Mouse (Mus musculus) MEL (cell line): ENCODE data around the gene Hist1h2af. TPM values are rescaled to one million over a fixed set of nuclear protein-coding genes. Genes with fewer than 3 reads are reported as not detected.

Experiments used
- DNase-seq: peaks from one replicate; pipeline ENCODE4 v3.0.0; 2011; ENCODE audit warnings: low read depth, low spot score
- H3K27ac ChIP-seq: 2 replicates; pipeline ENCODE4 v1.5.1; 2012; ENCODE audit warnings: low read depth, mild to moderate bottlenecking, control low read depth, low read length, moderate library complexity; ENCODE audit not compliant: control insufficient read depth
- H3K27me3 ChIP-seq, 2 experiments: fragments of 150-350 bp in 1 of 2; sonication (generic) in 1 of 2; 2 replicates each; pipeline ENCODE4 v1.6.1; 2012; ENCODE audit warnings: low read length in 2 of 2, mild to moderate bottlenecking in 2 of 2, improper control_type of control experiment in 1 of 2, moderate library complexity in 1 of 2; ENCODE audit not compliant: insufficient read depth in 2 of 2, control insufficient read depth in 1 of 2
- H3K36me3 ChIP-seq, 2 experiments: 2 replicates each; pipeline ENCODE4 v1.6.1; 2012 to 2014; ENCODE audit warnings: low read length in 2 of 2, improper control_type of control experiment in 1 of 2, inconsistent platforms in 1 of 2, mild to moderate bottlenecking in 1 of 2; ENCODE audit not compliant: insufficient read depth in 2 of 2, control insufficient read depth in 1 of 2
- H3K4me1 ChIP-seq, 2 experiments: fragments of 150-350 bp in 1 of 2; sonication (generic) in 1 of 2; 2 replicates each; pipeline ENCODE4 v1.6.1; 2012; ENCODE audit warnings: low read length in 2 of 2, improper control_type of control experiment in 1 of 2, mild to moderate bottlenecking in 1 of 2; ENCODE audit not compliant: insufficient read depth in 2 of 2, control insufficient read depth in 1 of 2
- H3K4me3 ChIP-seq, 2 experiments: fragments of 150-350 bp in 1 of 2; sonication (generic) in 1 of 2; 2 replicates each; pipeline ENCODE4 v1.5.1; 2012; ENCODE audit warnings: low read depth in 2 of 2, low read length in 2 of 2, mild to moderate bottlenecking in 2 of 2, moderate library complexity in 2 of 2, control low read depth in 1 of 2, improper control_type of control experiment in 1 of 2; ENCODE audit not compliant: control insufficient read depth in 1 of 2, insufficient read depth in 1 of 2
- H3K79me2 ChIP-seq: 2 replicates; pipeline ENCODE4 v1.6.1; 2012; ENCODE audit warnings: mild to moderate bottlenecking, low read length, moderate library complexity; ENCODE audit not compliant: control insufficient read depth, poor library complexity, insufficient read depth
- H3K9ac ChIP-seq: 2 replicates; pipeline ENCODE4 v1.6.1; 2012; ENCODE audit warnings: low read depth, mild to moderate bottlenecking, control low read depth, low read length, moderate library complexity; ENCODE audit not compliant: control insufficient read depth, poor library complexity, severe bottlenecking
- H3K9me3 ChIP-seq: fragments of 150-350 bp; sonication (generic); replicated peaks from 2 replicates; pipeline ENCODE4 v1.6.1; 2012; ENCODE audit warnings: mild to moderate bottlenecking, low read length, improper control_type of control experiment, moderate library complexity; ENCODE audit not compliant: insufficient read depth
- GATA1 ChIP-seq: IDR thresholded peaks from 2 replicates; pipeline ENCODE4 v1.6.1; 2011; ENCODE audit warnings: low read depth, low read length, improper control_type of control experiment
- JUND ChIP-seq: IDR thresholded peaks from 2 replicates; pipeline ENCODE4 v1.6.1; 2011; ENCODE audit warnings: low read depth, mild to moderate bottlenecking, improper control_type of control experiment, low read length
- KAT2A ChIP-seq: conservative IDR thresholded peaks from 2 replicates; pipeline ENCODE4 v1.6.1; 2012; ENCODE audit warnings: low read depth, low read length, improper control_type of control experiment, inconsistent platforms
- MAFK ChIP-seq: IDR thresholded peaks from 2 replicates; pipeline ENCODE4 v1.6.1; 2011; ENCODE audit warnings: low read depth, mild to moderate bottlenecking, low read length, improper control_type of control experiment, borderline replicate concordance
- MAZ ChIP-seq: IDR thresholded peaks from 2 replicates; pipeline ENCODE4 v1.6.1; 2012; ENCODE audit warnings: low read depth, mild to moderate bottlenecking, inconsistent platforms, low read length, improper control_type of control experiment
- POLR2AphosphoS5 ChIP-seq: IDR thresholded peaks from 2 replicates; pipeline ENCODE4 v1.6.1; 2012; ENCODE audit warnings: low read depth, borderline replicate concordance, mild to moderate bottlenecking, inconsistent platforms, low read length, moderate library complexity, mixed read lengths
- SMC3 ChIP-seq: IDR thresholded peaks from 2 replicates; pipeline ENCODE4 v1.6.1; 2011; ENCODE audit warnings: low read depth, low read length, improper control_type of control experiment
- TBP ChIP-seq: IDR thresholded peaks from 2 replicates; pipeline ENCODE4 v1.8.0; 2011; ENCODE audit warnings: low read depth, low read length, improper control_type of control experiment
- USF2 ChIP-seq, 2 experiments: IDR thresholded peaks; 2 replicates each; pipeline ENCODE4 v1.6.1; 2011 to 2012; ENCODE audit warnings: improper control_type of control experiment in 2 of 2, low read length in 2 of 2, borderline replicate concordance in 1 of 2, inconsistent platforms in 1 of 2, low read depth in 1 of 2, mild to moderate bottlenecking in 1 of 2; ENCODE audit not compliant: insufficient read depth in 1 of 2
- ZNF384 ChIP-seq: IDR thresholded peaks from 2 replicates; pipeline ENCODE4 v1.6.1; 2012; ENCODE audit warnings: low read depth, mild to moderate bottlenecking, inconsistent platforms, low read length, improper control_type of control experiment
- polyA plus RNA-seq, 2 experiments: library from polyadenylated mRNA; stranded (reverse) in 1 of 2; unstranded in 1 of 2; fragments of >175 nt in 1 of 2; fragments of >200 nt in 1 of 2; gene quantifications; 2 replicates each; pipeline versions ENCODE4 v1.2.1 to v1.2.4; 2012; ENCODE audit warnings: low replicate concordance in 2 of 2, low read depth in 1 of 2; ENCODE audit not compliant: insufficient read length in 2 of 2, insufficient read depth in 1 of 2, missing spikeins in 1 of 2
- total RNA-seq: library from RNA; depleted of rRNA; stranded (reverse); fragments of 300-350 nt; gene quantifications from 2 replicates; pipeline ENCODE4 v1.2.3, GENCODE M21; 2012

Hist1h2af gene
- total and polyA plus RNA-seq, 3 experiments, result 64.3 to 939 TPM; not detected in 1

DNA sequence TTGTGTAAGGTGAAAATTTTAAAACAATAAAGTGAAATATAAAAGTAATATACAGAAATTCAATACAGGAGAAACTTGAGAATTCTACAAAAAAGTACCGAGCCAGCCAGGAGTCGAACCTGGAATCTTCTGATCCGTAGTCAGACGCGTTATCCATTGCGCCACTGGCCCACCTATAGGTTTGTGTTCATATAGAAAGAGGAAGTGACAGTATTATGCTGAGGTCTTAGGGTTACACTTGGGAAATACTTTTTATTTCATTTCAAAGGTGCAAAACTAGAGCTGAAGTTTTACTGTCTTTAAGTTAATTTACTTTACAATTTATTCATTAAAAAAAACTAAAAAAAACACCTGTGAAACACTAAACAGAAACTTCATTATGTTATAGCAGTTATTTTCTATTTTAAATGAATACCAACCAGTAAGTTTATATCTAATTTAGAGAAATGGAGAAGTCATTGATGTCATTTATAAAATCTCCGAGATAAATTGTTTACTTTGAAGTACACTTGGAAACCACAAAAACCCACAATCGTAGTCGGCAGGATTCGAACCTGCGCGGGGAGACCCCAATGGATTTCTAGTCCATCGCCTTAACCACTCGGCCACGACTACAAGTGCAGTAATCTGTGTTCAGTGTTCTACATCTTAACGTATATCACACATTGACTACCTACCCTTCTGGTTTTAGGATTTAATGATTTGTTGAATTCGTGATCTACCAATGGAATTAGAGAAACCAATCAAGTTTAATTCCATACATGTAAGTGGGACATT is 33.1 kb upstream of the Hist1h2af start:
- peaks cover 0 to 13% of the 10 kb centered on the region in 2 experiments; a peak in 1 of 4 replicates for H3K4me1 ChIP-seq
- peak; percentile 88 for DNase-seq
- TF ChIP-seq POLR2AphosphoS5 (no peak), GATA1 (peak; percentile 62), TBP (peak; percentile 99)

DNA sequence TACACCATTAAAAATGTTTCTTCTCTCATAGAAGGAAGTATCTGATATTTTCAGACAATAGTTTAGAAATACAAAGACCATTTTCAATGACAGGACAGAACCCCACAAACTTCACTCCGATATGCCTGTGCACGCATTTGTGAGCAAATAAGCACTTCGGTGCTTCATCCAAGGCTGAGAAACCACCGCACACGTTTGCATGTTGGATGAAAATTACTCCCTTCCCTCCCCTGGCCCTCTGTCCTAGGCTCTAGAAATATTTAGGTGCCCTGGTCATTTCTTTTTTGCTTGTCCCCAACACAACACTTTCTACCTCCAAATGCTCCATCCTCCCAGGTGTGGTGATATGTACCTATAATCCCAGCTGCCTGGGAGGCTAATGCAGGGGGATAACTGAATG is 32.2 kb upstream of the Hist1h2af start:
- DNase-seq, result peak; percentile 61
- H3K27me3 ChIP-seq, result no peaks in the 10 kb centered on the region
- peaks cover 0 to 13% of the 10 kb centered on the region in 2 experiments; a peak in 1 of 4 replicates for H3K4me1 ChIP-seq
- H3K79me2 ChIP-seq, result no peaks in the 10 kb centered on the region
- TF ChIP-seq TBP (peak; percentile 2; the same call in 1 of the 2 replicates), JUND (no peak)
- peak overlapping the region; percentile 62 to 66 for H3K4me3 ChIP-seq
- no peaks in the 10 kb centered on the region for H3K9me3 ChIP-seq
- peaks cover 0 to 18% of the 10 kb centered on the region in 2 experiments; a peak in 2 of 4 replicates for H3K36me3 ChIP-seq
- H3K27ac ChIP-seq, result no peak overlapping the region
- H3K9ac ChIP-seq, result peak overlapping the region; percentile 53

More for the DNA sequence above, 33.1 kb upstream of the Hist1h2af start:
- Histone ChIP-seq H3K9ac (peak overlapping the region; percentile 53; the same call in 1 of the 2 replicates), H3K27me3 (no peaks in the 10 kb centered on the region), H3K79me2 (no peaks in the 10 kb centered on the region), H3K36me3 (peaks cover 0 to 18% of the 10 kb centered on the region in 2 experiments; a peak in 2 of 4 replicates), H3K9me3 (no peaks in the 10 kb centered on the region), H3K4me3 (peak overlapping the region in 1 of 2 experiments; percentile 66; a peak in 2 of 4 replicates), H3K27ac (no peak overlapping the region)

DNA sequence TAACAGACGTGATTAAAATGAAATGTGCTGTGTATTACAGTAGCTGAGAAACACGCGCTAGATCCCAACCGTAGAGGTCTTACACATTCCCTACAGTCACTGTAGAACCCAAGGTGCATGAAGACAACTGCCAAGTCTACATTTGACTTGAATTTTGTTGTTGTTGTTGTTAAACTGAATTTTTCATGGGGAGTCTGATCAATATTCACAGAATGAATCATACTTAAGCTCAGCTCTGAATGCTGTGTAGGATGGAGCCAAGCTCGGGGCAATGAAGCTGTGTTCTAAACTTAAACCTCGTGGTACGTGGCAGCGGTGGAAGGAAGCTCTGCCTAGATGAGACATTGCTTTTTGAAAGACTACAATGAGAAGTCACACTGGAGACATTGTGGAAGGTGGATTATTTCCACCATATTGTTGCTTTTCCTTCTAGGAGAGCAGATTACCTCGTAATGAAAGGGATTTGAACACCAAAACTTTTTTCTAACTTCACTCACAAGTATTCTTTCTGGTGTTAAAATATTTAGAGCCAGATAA is 31.6 kb upstream of the Hist1h2af start:
- peak; percentile 78 for DNase-seq

DNA sequence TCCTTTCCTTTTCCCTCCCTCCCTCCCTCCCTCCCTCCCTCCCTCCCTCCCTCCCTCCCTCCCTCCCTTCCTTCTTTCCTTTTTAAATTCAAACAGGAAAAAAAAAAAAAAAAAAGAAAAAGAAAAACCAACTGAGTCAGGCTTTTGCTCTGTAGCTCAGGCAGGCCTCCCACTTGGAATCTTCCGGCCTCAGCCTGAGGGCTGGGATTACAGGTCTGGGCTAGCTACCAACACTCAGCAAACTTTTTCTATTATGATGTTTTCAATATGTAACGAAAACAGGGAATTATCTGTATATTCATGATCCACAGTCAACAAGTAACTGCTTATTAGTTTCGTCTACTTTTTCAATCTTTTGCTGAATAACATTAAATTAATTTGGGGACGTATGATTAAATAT is 30.8 kb upstream of the Hist1h2af start:
- H3K36me3 ChIP-seq, result peaks cover 0 to 12% of the 10 kb centered on the region in 2 experiments; a peak in 2 of 4 replicates
- TF ChIP-seq MAFK, result no peak
- no peak for TF ChIP-seq MAZ
- TF ChIP-seq SMC3, result no peak
- TF ChIP-seq ZNF384, result no peak
- TF ChIP-seq KAT2A, result no peak
- TF ChIP-seq JUND, result no peak
- TF ChIP-seq, all 39 proteins: peak for 0
- no peaks in the 10 kb centered on the region for H3K79me2 ChIP-seq
- peak; percentile 43 for DNase-seq
- H3K27me3 ChIP-seq, result no peaks in the 10 kb centered on the region
- H3K4me1 ChIP-seq, result peaks cover 0 to 10% of the 10 kb centered on the region in 2 experiments; a peak in 1 of 4 replicates
- H3K27ac ChIP-seq, result no peak overlapping the region
- H3K9me3 ChIP-seq, result no peaks in the 10 kb centered on the region
- peak overlapping the region; percentile 4 to 43; a peak in 3 of 4 replicates for H3K4me3 ChIP-seq
- H3K9ac ChIP-seq, result peak overlapping the region; percentile 38; the same call in 1 of the 2 replicates

More for the DNA sequence above, 31.6 kb upstream of the Hist1h2af start:
- H3K27me3 ChIP-seq, result no peaks in the 10 kb centered on the region
- H3K79me2 ChIP-seq, result no peaks in the 10 kb centered on the region
- H3K9ac ChIP-seq, result peak overlapping the region; percentile 53
- H3K4me3 ChIP-seq, result peak overlapping the region; percentile 62 to 66
- H3K36me3 ChIP-seq, result peaks cover 0 to 17% of the 10 kb centered on the region in 2 experiments; a peak in 2 of 4 replicates
- no peaks in the 10 kb centered on the region for H3K9me3 ChIP-seq
- peaks cover 0 to 12% of the 10 kb centered on the region in 2 experiments; a peak in 1 of 4 replicates for H3K4me1 ChIP-seq
- TF ChIP-seq USF2 (IDR thresholded peaks at IDR 0.05; ENCODE audit: borderline replicate concordance in 1 of 2, insufficient read depth in 1 of 2, low read depth in 1 of 2, low read length in 2 of 2) (no peak), TBP (0 out of 2 replicates have a peak, but pooled peaks have one; percentile 38)
- H3K27ac ChIP-seq, result peak overlapping the region; percentile 21; the same call in 1 of the 2 replicates
